Mouse (Mus musculus): ENCODE results near the gene 4932415D10Rik.

GRCm38 (mm10) chr10:82329826-82330225 lies 13.4 kb upstream of the 4932415D10Rik start:
- TF ChIP-seq CTCF (IDR thresholded peaks at IDR 0.05; ENCODE audit: control insufficient read depth, insufficient read depth, low read length) (no peak), POLR2A (IDR thresholded peaks at IDR 0.05; ENCODE audit: borderline replicate concordance, control insufficient read depth, low read depth, low read length) (no peak)

Data from bone marrow, adult 2 months (tissue).